Mouse (Mus musculus): Measurements from ENCODE around the gene Dapk2.

Dapk2 gene

DNA sequence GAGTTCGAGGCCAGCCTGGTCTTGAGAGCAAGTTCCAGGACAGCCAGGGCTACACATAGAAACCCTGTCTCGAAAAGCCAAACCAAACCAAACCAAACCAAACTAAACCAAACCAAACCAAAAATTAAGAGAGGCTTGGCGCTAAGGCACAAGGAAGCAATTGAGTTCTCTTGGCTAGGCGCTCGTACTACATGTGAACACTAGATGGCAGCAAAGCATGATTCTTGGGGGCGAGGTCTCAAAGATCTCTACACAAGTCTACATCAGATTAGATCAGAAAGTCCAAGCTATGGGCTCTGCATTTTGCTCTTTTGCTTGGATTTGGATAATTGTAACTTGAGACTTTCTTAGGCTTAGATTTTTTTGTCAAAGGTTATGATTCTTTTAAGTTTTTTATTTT lies 13.8 kb upstream of the Dapk2 start:
- DNase-seq, result peak; percentile 74 to 83

DNA sequence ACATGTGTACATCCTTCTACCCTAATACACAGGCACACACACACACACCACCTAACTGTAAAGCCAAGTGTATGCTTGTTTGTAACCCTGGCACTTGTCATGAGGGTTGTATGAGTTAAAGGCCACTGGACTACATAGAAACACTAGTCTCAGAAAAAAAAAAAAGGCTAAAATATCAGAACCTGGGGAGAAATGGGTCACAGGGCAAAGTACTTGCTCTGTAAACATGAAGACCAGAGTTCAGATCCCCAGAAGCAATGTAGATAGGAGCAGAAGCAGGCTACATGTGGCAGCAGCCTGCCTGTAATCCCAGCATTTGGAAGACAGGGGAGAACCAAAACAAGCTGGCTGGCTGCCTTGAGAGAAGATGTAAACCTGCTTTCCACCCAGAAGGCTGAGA lies 11.9 kb upstream of the Dapk2 start:
- DNase-seq, result no peak

DNA sequence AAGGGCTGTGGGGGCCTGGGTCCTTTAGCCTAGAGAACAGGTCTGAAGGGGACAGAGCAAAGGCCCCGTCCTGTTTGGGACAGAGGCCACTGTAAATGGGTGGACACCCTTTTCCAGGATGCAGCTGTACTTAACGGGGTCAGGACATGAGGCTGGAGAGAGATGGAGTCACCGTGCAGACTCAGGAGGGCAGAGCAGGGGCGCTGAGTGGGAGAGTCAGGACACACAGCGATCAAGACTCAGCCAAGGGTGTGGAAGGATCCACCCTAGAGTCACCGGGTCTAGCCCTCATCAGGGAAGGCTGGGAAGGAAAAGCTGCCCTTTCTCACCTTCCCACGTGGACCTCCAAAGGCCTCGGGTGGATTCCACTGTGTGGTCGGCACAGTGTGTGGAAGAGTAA lies 6.0 kb upstream of the Dapk2 start:
- DNase-seq, result no peak

DNA sequence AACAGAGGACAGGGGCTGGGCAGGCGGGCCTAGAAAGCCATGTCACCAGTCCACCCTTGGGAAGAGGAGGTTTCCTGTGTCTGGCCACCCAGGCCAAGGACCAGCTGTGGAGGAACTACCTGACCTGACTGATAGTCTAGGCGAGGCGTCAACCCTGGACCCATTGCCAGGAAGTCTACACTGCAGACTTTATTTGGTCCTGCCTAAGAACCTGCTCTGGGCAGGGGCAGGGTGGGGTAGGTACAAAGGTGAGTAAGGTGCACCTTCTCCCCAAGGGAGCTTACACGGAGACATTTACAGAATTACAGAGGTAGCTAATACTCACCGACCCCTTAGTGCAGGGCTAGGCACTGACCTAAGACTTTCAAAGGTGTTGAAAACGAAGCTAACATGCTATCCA lies 4.4 kb upstream of the Dapk2 start:
- DNase-seq, result no peak

DNA sequence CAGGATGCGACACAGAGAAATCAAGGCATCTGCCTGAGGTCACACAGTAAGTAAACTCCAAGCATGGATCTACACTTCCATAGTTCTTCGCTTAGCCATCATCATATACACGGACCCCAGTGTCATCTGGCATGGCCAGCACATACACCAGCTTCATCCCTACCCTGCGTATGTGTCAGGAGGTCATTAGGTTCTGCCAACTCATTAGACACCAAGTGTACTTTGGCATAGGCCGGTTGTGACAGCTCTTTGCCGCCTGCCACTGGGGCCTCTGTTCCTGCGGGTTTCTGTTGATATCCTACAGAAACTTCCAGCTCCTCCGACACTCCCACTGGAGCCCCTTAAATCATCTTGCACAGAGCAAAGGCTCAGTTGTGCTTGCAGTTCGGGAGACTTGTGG lies 4.0 kb upstream of the Dapk2 start:
- no peak for DNase-seq

DNA sequence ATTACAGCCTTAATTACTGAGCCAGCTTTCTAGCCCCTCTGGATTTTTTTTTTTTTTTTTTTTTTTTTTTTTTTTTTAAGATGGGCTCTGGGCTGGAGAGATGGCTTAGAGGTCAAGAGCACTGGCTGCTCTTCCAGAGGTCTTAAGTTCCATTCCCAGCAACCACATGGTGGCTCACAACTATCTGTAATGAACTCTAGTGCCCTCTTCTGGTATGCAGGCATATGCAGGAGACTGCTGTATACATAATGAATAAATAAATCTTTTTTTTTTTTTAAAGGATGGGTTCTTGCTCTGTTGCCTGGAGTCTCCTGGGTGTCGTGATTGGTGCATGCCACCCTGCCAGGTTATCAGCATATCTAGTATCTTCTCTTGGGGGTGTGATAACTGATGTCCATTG lies 2.5 kb upstream of the Dapk2 start:
- DNase-seq, result no peak

DNA sequence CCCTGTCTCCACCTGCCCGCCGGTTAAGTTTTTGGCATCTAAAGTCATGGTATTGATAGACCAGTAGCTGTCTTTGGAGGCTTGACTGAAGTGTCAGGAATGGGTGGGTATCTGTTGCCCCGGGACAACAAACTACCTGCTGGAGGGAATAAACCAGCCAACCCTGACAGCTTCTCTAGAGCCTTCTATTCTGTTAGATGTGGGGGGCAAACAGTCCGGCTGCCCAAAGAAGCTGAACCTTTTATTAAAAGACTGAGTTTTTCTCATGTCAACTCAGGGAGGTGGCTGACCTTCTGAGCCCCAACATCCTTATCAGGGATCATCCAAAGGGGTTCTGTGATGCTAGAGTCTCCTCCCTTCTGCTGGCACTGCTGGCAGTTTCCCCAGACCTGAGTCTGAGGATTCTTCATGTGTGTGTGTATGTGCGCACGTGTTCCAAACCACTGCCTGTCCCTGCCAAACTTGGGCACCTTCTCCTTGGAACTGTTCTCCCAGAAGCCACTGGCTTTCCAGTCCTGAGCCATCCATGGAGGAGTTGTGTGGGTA lies 935 bp downstream of the Dapk2 start:
- no peak for DNase-seq

DNA sequence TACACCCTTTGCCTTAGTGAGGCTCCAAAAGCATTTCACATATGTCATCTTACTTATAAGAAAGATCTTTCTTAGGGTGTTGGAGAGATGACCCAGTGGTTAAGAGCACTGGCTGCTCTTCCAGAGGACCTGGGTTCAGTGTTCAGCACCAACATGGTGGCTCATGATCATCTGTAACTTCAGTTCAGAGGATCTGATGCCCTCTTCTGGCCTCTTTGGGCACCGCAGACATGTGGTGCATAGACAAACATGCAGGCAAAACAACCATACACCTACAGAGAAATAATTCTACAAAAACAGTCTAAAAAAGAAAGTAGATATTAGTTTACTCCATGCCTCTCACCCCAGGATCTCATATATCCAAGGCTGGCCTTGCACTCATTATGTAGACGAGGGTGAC lies 2.1 kb downstream of the Dapk2 start:
- no peak for DNase-seq

DNA sequence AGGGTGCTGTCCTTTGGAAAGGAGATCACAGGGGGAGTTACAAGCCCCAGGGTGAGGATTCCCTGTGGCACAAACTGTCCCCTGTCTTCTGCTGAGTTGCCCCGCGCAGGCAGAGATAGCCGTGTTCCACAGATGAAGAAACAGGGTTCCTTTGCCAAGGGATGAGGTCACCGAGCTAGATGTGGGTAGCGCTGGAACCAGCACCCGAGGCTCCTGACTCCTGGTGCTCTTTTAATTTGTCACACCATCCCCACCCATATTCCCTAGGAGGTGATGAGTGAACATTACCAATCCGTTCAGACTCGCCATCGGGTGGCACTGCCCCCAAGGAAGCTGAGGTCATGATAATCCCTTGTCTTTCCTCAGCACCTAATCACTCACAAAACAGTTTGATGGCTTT lies 5.0 kb downstream of the Dapk2 start:
- no peak for DNase-seq

DNA sequence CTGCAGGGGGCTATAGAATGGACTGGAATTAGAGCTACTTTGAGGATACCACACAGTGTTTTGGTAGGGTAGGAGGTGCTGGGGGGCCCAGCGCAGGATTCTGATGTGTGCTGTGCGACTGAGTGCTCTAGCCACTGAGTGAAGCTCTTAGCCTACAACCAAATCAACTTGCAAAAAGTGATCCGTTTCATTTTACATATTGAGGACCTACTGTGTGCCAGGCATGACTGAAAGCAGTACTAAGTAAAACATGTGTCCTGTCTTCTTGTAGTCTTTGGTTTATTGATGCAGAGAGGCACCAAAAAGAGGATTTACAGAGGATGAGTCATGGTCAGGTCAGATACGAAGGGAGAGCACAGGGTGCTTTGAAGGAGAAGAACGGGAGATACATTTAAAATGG lies 9.2 kb downstream of the Dapk2 start:
- DNase-seq, result no peak

DNA sequence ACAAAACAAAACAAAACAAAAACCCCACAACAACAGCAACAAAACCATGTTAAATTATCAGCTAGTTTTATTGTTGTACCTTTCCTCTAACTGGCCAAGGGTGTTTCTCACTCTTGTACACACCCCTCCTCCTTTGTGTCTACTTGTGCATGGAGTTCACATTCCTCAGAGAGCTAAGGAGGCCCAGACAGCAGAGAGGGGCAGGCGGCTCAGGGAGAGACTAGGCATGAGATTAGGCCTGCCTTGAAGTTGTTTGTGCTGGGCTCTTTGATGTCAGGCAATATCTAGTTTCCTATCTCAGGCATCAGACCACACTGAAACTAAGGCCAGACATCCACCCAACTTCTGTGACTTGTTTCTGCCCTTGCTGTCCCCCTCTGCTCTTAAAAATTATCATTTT lies 10.2 kb downstream of the Dapk2 start:
- DNase-seq, result no peak

DNA sequence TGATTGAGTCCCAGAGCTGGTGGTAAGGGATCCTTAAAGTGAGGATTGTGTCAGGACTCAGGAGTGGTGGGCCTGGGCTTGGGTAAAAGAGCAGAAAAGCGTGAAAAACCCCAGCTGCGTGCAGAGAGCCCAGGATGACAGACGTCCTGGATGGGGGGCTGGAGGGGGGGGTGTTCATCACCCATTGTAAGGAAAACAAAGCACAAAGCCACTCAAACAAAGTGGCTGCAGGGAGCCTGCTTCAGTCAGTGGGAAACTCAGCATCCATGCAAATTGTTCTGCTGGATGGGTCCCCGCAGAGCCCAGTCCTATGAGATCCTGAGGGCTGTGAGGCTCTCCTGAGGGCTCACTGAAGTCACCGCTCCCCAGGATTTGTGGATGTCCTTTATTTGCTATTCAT lies 12.5 kb downstream of the Dapk2 start:
- DNase-seq, result no peak

DNA sequence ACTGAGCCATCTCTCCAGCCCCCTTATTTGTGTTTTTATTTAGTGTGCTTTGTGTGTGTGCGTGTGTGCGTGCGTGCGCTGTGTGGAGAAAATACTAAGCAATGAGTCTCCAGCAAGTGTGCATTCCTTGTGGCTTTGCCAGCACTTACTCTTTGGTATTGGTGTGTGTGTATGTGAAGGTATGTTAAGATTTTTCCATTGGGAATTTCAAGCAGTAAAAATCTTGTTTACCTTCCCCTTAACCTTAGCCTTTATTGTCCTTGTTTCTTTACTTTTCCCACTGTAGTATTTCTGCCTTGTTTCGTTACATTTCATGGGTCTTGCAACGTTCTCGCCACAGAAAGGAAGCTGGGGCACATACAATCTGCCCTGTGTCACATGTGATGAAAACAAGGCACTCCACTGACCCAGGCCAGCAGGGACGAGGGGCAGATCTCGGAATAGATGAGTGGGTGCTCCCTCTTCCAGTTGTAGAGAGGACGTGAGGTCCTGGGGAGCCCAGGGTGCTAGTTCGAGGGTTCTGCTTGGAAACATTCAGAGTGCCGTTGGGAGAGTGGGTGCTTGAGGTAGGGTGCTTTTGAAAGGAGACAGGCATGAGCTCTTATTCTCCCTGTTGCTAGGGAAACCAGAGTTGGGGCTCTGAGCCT lies 13.4 kb downstream of the Dapk2 start:
- no peak for DNase-seq

DNA sequence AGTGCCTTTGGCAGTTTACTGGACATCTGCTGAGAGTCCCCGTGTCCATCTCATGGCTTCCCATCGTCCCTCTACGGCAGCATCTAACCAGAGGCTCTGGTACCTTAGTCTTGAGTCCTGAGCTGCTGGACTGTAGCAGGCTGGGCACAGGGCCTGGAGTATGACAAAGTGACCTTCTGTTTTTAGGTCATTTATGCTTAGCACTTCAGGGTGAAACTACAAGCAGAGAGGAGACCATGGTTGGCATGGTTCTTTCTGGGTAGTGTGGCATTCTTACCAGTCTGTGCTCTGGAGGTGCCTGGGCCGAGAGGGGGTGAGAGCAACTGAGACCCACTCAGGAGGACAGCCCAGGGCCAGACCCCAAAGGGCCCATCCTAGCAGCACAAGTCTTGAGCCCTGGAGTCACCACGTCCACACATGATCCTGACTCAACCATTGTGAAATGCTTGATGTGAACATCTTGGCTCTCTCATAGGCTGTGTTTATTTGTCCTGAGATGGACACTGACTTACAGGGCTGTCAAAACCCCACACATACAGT lies 15.4 kb downstream of the Dapk2 start:
- no peak for DNase-seq

DNA sequence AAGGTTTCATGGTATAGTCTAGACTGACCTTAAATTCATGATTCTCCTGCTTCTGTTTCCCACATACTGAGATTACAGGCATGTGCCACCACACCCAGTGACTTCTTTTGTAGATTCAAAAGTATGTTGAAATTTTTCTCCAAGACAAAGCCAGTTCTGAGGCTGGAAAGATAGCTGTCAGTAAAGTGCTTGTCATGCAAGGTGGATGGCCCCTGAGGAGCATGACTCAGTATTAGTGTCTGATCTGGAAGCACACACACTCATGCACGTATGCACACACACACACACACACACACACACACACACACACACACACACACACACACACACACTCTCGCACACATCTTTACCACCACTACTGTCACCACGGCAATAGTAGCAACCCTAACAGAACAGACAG lies 17.0 kb downstream of the Dapk2 start:
- DNase-seq, result no peak

DNA sequence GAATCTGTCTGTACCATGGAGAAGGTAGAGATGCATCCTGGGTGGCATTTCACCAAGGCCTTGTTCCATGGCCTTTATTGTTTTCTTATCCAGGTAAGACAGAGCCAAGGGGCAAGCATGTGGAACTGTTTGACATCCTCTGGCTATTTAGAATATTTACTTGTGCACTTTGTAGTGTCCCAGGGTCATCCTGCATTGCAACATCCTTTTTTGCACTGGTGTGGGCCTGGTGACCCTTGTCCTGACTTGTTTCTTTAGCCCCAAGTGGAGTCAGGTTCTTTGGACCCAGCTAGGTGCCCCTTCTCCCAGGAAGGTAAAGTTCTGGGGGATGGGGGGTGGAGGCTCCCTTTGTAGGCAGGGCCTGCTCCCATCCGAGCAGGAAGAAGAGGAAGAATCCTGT lies 20.0 kb downstream of the Dapk2 start:
- DNase-seq, result no peak

DNA sequence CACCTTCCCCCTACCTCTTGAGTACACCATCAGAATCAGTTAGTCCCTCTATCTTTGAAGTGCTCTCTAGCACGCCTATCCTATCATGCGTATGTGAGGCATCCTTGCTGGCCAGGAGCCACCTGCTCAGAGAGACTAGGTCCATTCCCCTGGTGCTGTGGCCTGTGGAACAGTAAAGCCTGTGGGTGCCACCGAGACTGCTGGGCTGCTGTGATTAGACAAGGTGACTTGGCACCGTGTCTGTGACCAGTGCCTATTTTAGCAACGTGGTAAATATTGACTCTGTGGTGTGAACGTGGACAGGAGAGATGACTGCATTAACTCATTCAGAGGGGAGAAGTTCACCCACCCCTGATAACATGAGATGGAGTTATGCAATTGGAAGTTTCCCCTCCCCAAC lies 21.8 kb downstream of the Dapk2 start:
- DNase-seq, result no peak

DNA sequence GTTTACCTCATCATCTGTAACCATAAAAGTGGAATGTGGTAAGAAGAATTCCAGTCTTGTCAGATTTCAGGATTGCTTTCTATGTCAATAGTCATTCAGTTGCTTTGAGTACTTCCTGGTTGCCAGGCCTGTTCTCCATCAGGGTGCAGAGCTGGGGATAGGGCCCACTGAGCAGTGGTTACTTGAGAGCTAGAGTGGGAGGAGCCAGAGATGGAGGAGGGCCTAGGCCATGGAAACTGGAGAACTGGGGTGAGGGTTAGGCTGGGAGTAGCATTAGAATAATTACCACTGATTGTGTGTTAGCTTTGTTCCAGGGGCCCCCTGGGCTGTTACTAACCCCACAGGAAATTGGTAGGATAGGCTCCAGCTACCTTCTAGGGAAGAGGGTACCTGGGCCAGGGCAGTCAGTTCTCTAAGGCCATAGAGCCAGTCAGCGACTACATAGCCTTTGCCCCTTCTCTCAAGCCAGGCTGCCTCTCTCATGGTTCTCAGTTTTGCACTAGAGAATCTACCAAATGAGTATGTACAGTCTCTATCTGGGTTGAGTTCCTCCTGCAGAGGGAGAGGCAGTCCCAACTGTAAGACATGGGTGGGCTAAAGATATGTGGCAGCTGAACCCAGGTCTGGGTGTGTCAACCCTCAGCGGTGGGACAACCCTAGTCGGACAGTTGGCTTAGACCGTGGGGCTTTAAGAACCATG lies 23.3 kb downstream of the Dapk2 start:
- no peak for DNase-seq

DNA sequence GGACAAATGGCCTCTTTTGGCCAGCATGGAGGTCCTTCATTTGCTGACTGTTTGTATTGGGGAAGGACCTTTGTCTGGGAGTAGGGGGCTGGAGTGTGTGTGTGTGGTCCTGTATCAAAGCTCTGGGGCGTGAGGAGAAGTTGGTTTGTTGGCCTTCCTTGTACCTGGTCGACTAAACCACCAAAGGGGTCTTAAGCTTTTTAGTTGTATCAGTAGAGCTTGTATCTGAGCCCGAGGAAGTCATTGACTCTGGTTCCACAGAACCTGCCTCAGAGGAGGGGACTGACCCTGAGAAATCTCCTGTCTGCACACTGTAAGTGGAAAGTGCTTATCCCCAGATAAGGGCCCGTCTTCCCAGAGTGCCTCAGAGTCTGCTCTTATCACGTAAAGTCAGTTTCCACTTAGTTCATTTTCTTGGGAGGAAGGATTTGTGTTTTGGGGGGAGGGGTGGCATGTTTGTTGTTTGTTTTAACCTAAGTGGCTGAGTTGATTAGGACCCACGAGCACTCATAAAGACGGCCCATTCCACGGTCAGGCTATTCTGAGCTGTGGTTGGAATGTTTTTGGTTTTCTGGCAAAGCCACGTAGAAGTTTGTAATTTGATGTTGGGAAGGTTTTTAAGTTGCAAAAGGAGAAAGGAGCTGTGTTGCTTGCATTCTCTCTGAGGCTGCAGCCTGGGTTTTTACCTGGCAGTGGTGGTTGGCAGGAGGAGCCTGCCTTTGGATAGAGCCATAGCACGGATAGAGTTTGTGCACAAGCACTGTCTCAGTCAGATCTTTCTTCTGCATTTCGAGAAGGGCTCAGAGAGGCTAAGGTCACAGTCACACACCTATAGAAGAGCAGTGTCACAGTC lies 24.0 kb downstream of the Dapk2 start:
- DNase-seq, result no peak

DNA sequence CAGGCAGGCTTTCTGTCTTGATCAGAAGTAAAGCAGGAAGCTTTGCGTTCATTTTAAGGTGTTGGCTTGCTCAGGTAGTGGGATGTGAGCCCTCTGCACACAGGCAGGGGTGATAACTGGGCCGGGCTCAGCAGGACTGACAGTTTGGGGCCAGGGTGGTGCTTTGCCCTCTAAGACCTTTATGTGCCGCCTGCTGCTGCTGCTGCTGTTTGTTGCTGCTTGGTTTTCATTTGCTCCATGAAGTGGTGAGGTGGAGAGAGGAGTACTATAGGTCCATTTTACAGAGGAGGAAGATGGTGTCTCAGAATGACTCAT lies 24.6 kb downstream of the Dapk2 start:
- DNase-seq, result no peak

DNA sequence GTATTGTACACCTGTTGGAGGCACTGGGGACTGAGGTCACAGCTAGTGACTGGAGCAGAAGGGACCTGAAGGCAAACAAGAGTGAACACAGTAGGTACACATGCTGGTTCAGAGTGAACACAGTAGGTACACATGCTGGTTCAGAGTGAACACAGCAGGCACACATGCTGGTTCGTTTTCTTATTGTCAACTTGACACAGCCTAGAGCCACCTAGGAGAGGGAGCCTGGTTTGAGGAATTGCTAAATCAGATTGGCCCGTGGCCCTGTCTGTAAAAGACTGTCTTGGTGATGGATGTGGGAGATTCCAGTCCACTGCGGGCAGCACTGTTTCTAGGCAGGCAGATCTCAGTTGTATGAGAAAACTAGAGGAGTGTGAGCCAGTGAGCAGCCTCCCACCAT lies 25.0 kb downstream of the Dapk2 start:
- DNase-seq, result no peak

DNA sequence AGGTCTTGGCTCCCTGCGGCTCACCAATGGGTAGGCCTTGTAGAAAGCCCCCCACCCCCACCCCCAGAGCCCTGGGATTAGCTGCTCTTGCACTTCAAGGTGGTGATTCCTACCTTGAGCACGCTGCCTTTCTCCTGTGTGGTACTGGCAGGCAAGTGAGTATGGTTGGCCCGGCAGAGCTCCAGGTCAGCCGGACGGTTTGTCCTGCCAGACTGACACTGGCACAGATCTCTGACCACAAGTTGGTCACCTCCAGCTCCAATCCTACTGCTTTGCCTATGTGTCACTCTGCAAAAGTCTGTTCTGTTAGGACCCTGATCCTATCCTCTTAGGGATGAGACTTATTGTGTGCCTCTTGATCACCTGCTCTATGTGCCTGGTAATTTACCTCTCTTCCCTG lies 26.5 kb downstream of the Dapk2 start:
- no peak for DNase-seq

DNA sequence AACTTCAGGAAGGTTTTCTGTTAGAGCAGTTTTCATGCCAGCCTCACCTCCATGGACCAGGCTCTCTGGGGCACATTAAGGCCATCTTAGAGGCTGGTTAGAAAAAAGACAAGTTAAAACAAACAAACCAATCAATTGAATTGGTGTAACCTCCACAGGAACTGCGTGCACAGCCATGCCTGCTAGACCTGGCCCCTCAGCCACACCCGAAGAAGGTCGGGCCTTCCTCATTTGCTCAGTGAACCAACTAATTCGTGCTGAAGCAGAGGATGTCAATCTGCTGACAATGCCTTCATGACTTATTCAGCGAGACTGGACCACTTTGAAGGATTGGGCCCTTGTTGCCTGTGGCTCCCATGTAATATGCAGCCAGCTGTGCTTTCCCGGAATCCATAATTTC lies 28.4 kb downstream of the Dapk2 start:
- no peak for DNase-seq

DNA sequence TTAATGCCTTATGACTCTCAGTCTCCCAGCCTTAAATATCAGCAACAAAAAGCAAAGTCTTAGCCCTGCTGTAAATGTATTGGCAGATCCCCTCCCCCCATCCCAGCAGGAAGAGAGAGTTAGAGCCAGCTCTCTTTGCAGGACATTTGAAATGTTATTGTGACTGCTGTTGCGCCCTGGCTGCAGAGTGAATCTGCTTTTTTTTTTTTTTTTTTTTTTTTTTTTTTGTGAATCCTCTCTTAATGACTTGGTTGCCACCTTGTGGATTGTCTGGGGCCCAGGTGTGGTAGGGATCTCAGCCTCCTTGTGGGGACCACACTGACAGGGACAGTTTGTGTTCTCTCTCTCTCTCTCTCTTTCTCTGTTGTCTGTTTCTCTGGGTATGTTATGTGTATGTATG lies 31.0 kb downstream of the Dapk2 start:
- DNase-seq, result no peak

Measured in cerebellum, postnatal 25 days (tissue).